Mouse (Mus musculus): ENCODE measurements around the gene Zdhhc23. TPM values are rescaled to one million over a fixed set of nuclear protein-coding genes. Genes with fewer than 3 reads are reported as not detected.

Zdhhc23 gene
- polyA plus RNA-seq, 1 experiment from 2014 or later, result 0.28 TPM

DNA sequence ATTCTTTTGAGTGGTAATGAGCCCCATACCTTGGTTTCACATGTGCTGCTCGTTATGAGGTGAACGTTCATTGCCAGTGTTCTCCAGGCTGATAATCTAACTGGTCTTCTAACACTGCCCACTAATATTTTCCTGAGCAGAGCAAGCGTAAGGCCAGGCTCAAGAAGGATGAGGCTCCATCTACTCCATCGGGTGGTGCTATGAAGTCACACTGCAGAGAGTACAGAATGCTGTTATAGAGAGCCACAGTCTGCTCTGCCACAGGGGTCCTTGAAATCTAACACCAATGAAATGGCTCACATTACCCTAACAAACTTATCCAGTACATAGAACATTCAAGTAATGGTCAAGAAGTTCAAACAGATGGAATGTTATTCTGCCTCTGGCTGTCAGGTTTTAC lies 21.6 kb downstream of the Zdhhc23 start:
- no peaks in the 10 kb centered on the region for H3K4me1 ChIP-seq (replicated peaks; ENCODE audit: control insufficient read depth, insufficient read depth, low read length)
- DNase-seq (ENCODE audit: low spot score) (no peak), ATAC-seq (ENCODE audit: low FRiP score) (no peak)
- 88% methylated on average over 4 of the region's 4 CpGs for WGBS
- no peaks in the 10 kb centered on the region for H3K9me3 ChIP-seq (ENCODE audit: control insufficient read depth, low read length)
- H3K4me3 ChIP-seq (ENCODE audit: low read depth, low read length), result no peak overlapping the region
- H3K9ac ChIP-seq (ENCODE audit: low read depth, low read length), result no peak overlapping the region
- H3K27me3 ChIP-seq (ENCODE audit: control insufficient read depth, insufficient read depth, low read length), result no peaks in the 10 kb centered on the region
- no peak overlapping the region for H3K27ac ChIP-seq (ENCODE audit: low read depth, low read length)
- no peaks in the 10 kb centered on the region for H3K36me3 ChIP-seq (ENCODE audit: control insufficient read depth, insufficient read depth, low read length)
- no peak overlapping the region for H3K4me2 ChIP-seq (replicated peaks; ENCODE audit: low read depth, low read length)

DNA sequence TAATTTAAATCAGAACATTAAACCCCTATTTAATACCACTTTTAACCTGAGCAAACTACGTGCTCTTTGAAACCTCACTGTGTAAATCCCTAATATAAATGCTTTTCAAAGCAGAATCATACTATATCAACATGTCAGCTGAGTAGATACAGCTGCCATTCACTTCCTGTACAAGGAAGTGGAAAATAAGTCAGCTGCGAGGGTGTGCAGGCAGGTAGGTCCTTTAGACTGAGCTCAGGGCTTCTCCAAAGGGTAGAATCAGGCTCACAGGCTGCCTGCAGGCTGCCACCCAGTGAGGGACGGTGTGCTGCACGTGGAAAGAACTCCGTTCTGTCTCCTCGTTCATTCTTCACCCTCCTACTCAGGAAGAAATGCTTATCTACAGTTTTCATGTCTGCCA lies 24.7 kb downstream of the Zdhhc23 start:
- H3K27me3 ChIP-seq (ENCODE audit: control insufficient read depth, insufficient read depth, low read length), result no peaks in the 10 kb centered on the region
- WGBS, result 84% methylated on average over 6 of the region's 6 CpGs
- H3K4me2 ChIP-seq (replicated peaks; ENCODE audit: low read depth, low read length), result no peak overlapping the region
- H3K4me1 ChIP-seq (replicated peaks; ENCODE audit: control insufficient read depth, insufficient read depth, low read length), result no peaks in the 10 kb centered on the region
- no peaks in the 10 kb centered on the region for H3K9me3 ChIP-seq (ENCODE audit: control insufficient read depth, low read length)
- no peak for DNase-seq (ENCODE audit: low spot score)
- H3K27ac ChIP-seq (ENCODE audit: low read depth, low read length), result no peak overlapping the region
- H3K36me3 ChIP-seq (ENCODE audit: control insufficient read depth, insufficient read depth, low read length), result no peaks in the 10 kb centered on the region
- ATAC-seq (ENCODE audit: low FRiP score), result no peak
- no peak overlapping the region for H3K4me3 ChIP-seq (ENCODE audit: low read depth, low read length)
- H3K9ac ChIP-seq (ENCODE audit: low read depth, low read length), result no peak overlapping the region

DNA sequence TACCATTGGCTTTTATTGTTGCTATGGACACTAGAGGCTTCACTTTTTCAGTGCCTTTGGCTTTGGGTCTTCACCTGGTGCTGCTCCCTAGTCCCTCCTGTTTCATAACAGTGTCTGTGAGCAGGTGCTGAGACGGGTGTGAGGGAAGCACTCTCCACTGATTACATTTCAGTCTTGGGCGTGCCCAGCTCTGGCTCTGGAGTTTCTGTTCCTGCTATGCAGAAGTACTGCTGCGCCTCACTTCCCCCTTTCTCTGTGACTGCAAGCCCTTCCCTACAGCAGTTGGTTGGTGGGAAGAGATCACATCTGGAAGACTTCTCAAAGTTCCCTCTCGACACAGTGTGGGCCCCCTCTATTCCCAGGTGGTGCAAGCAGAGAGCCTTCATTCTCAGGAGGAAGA lies 28.0 kb downstream of the Zdhhc23 start:
- Histone ChIP-seq H3K4me1 (replicated peaks; ENCODE audit: control insufficient read depth, insufficient read depth, low read length) (no peaks in the 10 kb centered on the region), H3K9ac (ENCODE audit: low read depth, low read length) (no peak overlapping the region), H3K27ac (ENCODE audit: low read depth, low read length) (no peak overlapping the region), H3K4me3 (ENCODE audit: low read depth, low read length) (no peak overlapping the region), H3K36me3 (ENCODE audit: control insufficient read depth, insufficient read depth, low read length) (no peaks in the 10 kb centered on the region), H3K9me3 (ENCODE audit: control insufficient read depth, low read length) (no peaks in the 10 kb centered on the region), H3K4me2 (replicated peaks; ENCODE audit: low read depth, low read length) (no peak overlapping the region), H3K27me3 (ENCODE audit: control insufficient read depth, insufficient read depth, low read length) (no peaks in the 10 kb centered on the region)
- DNase-seq (ENCODE audit: low spot score) (no peak), ATAC-seq (ENCODE audit: low FRiP score) (no peak)
- 81% methylated on average over 4 of the region's 4 CpGs for WGBS

DNA sequence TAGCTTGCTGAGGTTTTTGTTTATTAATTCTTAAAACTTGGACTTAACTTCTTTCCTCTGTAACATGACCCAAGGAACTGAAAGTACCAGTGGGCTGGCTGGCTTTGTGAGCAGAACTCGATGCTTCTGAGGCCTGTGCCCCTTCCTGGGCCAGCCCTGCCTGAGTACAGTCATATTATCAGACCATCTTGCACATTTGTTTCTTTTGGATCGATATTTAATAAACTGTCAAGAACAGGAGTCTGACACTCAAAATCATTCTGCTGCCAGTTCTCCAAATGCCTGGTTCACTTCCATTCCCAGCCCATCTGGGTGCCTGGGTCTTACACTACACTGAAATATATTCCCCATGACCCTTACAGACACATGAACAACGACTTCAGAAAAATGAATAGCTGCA lies 33.7 kb downstream of the Zdhhc23 start:
- WGBS, result 77% methylated on average over 3 of the region's 3 CpGs
- ATAC-seq (ENCODE audit: low FRiP score) (no peak), DNase-seq (ENCODE audit: low spot score) (no peak)

DNA sequence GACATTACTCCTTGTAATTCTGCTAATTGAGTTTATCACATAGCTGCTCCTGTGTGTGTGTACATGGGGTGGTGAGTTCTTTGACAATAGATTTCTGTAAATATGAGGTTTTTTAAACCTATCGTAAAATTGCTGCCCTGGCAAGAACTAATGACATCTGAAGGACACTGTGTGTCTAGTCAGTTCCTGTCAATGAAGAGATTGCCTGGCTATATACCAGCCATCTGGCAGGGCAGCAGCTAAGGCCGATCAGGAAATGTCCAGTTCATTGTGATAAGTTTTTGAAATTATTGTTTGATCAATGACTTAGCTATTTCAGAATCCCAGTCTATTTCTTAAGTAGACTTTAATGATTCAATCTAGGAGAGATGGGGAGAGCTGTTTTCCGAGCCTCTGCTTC lies 34.2 kb downstream of the Zdhhc23 start:
- no peaks in the 10 kb centered on the region for H3K27me3 ChIP-seq (ENCODE audit: control insufficient read depth, insufficient read depth, low read length)
- ATAC-seq (ENCODE audit: low FRiP score) (no peak), DNase-seq (ENCODE audit: low spot score) (no peak)
- 91% methylated on average over 3 of the region's 3 CpGs for WGBS
- H3K4me3 ChIP-seq (ENCODE audit: low read depth, low read length), result no peak overlapping the region
- H3K4me1 ChIP-seq (replicated peaks; ENCODE audit: control insufficient read depth, insufficient read depth, low read length), result no peaks in the 10 kb centered on the region
- no peaks in the 10 kb centered on the region for H3K9me3 ChIP-seq (ENCODE audit: control insufficient read depth, low read length)
- H3K4me2 ChIP-seq (replicated peaks; ENCODE audit: low read depth, low read length), result no peak overlapping the region
- no peaks in the 10 kb centered on the region for H3K36me3 ChIP-seq (ENCODE audit: control insufficient read depth, insufficient read depth, low read length)
- H3K27ac ChIP-seq (ENCODE audit: low read depth, low read length), result no peak overlapping the region
- H3K9ac ChIP-seq (ENCODE audit: low read depth, low read length), result no peak overlapping the region

More for the DNA sequence above, 33.7 kb downstream of the Zdhhc23 start:
- Histone ChIP-seq H3K36me3 (ENCODE audit: control insufficient read depth, insufficient read depth, low read length) (no peaks in the 10 kb centered on the region), H3K9me3 (ENCODE audit: control insufficient read depth, low read length) (no peaks in the 10 kb centered on the region), H3K4me3 (ENCODE audit: low read depth, low read length) (no peak overlapping the region), H3K9ac (ENCODE audit: low read depth, low read length) (no peak overlapping the region), H3K27ac (ENCODE audit: low read depth, low read length) (no peak overlapping the region), H3K27me3 (ENCODE audit: control insufficient read depth, insufficient read depth, low read length) (no peaks in the 10 kb centered on the region), H3K4me2 (replicated peaks; ENCODE audit: low read depth, low read length) (no peak overlapping the region), H3K4me1 (replicated peaks; ENCODE audit: control insufficient read depth, insufficient read depth, low read length) (no peaks in the 10 kb centered on the region)

DNA sequence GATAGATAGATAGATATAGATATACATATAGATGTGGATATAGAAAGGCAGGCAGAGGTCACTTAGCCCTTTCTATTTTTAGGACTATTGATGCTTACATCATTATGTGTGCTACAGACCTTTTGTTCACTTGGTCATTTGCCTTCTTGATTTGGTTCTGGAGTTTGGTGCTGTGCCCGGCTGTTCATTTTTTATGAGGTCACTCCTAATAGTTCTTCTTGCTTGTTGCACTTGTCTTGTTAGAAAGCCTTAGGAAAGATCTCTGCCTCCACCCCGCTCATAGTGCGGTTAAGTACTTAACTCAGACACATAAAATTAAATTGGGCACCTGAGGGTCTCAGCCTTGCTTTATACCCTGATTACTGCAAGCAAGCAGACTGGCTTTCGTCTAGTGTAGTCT lies 38.7 kb downstream of the Zdhhc23 start:
- H3K36me3 ChIP-seq (ENCODE audit: control insufficient read depth, insufficient read depth, low read length), result no peaks in the 10 kb centered on the region
- DNase-seq (ENCODE audit: low spot score), result no peak
- no peaks in the 10 kb centered on the region for H3K9me3 ChIP-seq (ENCODE audit: control insufficient read depth, low read length)
- no peak overlapping the region for H3K4me2 ChIP-seq (replicated peaks; ENCODE audit: low read depth, low read length)
- H3K9ac ChIP-seq (ENCODE audit: low read depth, low read length), result no peak overlapping the region
- no peak for ATAC-seq (ENCODE audit: low FRiP score)
- H3K27me3 ChIP-seq (ENCODE audit: control insufficient read depth, insufficient read depth, low read length), result no peaks in the 10 kb centered on the region
- 90% methylated on average over 4 of the region's 4 CpGs for WGBS
- H3K4me1 ChIP-seq (replicated peaks; ENCODE audit: control insufficient read depth, insufficient read depth, low read length), result no peaks in the 10 kb centered on the region
- H3K4me3 ChIP-seq (ENCODE audit: low read depth, low read length), result no peak overlapping the region
- no peak overlapping the region for H3K27ac ChIP-seq (ENCODE audit: low read depth, low read length)

DNA sequence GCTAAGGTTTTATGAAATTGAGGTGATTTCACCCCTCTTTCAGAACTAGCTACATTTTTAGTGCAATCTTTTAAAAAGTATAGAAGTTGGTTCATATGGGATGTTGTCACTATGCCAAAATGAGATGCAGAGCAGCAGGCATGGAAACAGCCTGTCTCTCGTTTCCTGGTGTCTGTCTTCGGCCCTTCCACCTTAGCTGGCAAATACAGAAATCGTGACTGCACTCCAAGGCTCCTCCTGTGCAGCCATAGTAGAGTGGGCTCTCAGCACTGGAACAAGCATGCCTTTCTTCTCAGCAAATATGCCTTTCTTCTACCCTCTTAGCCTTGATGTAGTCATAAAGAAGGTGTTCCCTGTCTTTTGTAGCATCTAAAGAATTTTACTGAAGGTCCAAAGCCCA lies 43.7 kb downstream of the Zdhhc23 start:
- WGBS, result 89% methylated on average over 3 of the region's 3 CpGs
- no peaks in the 10 kb centered on the region for H3K27me3 ChIP-seq (ENCODE audit: control insufficient read depth, insufficient read depth, low read length)
- DNase-seq (ENCODE audit: low spot score) (no peak), ATAC-seq (ENCODE audit: low FRiP score) (no peak)
- no peak overlapping the region for H3K4me2 ChIP-seq (replicated peaks; ENCODE audit: low read depth, low read length)
- H3K27ac ChIP-seq (ENCODE audit: low read depth, low read length), result no peak overlapping the region
- H3K9me3 ChIP-seq (ENCODE audit: control insufficient read depth, low read length), result no peaks in the 10 kb centered on the region
- H3K4me1 ChIP-seq (replicated peaks; ENCODE audit: control insufficient read depth, insufficient read depth, low read length), result no peaks in the 10 kb centered on the region
- no peak overlapping the region for H3K4me3 ChIP-seq (ENCODE audit: low read depth, low read length)
- H3K9ac ChIP-seq (ENCODE audit: low read depth, low read length), result no peak overlapping the region
- no peaks in the 10 kb centered on the region for H3K36me3 ChIP-seq (ENCODE audit: control insufficient read depth, insufficient read depth, low read length)

DNA sequence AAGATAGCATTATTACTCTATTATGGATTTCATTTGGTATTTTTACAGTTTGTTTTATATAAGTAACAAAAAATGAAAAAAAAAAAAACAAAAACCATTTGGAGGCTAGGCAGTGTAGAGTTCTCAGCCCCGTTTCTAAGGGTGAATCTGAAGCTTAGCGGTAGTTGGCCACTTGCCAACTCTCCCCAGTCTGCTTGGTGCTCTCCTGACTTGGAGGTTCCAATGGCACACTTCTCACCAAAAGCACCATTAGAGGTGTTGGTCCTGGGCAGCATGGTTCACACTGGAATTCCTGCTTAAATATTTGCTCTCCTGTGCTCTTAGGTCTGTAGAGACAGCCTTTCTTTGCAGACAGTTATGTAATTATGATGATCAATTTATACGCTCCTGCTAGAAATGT lies 44.2 kb downstream of the Zdhhc23 start:
- Histone ChIP-seq H3K9me3 (ENCODE audit: control insufficient read depth, low read length) (no peaks in the 10 kb centered on the region), H3K27ac (ENCODE audit: low read depth, low read length) (no peak overlapping the region), H3K4me1 (replicated peaks; ENCODE audit: control insufficient read depth, insufficient read depth, low read length) (no peaks in the 10 kb centered on the region), H3K4me2 (replicated peaks; ENCODE audit: low read depth, low read length) (no peak overlapping the region), H3K27me3 (ENCODE audit: control insufficient read depth, insufficient read depth, low read length) (no peaks in the 10 kb centered on the region), H3K36me3 (ENCODE audit: control insufficient read depth, insufficient read depth, low read length) (no peaks in the 10 kb centered on the region), H3K4me3 (ENCODE audit: low read depth, low read length) (no peak overlapping the region), H3K9ac (ENCODE audit: low read depth, low read length) (no peak overlapping the region)
- DNase-seq (ENCODE audit: low spot score) (peak; percentile 4), ATAC-seq (ENCODE audit: low FRiP score) (no peak)
- 88% methylated on average over 3 of the region's 3 CpGs for WGBS

DNA sequence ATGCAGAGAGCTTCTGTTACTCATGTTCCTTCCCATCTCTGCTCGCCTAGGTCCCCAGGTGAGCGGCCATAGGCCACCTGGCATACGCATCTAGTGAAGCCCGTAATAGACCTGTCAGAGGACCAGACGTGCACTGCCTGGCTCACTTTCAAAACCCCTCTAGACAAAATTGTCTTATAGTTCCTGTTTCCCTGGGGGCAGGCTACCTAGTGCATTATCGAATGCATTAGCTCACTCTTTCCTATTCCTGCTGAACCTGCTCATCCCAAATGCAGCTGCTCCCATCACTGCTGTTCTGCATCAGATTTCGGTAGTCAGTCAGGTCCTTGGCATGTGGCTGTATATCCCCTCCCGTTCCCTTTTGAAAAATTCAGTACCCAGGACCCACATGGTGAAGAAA lies 44.7 kb downstream of the Zdhhc23 start:
- Histone ChIP-seq H3K27me3 (ENCODE audit: control insufficient read depth, insufficient read depth, low read length) (no peaks in the 10 kb centered on the region), H3K27ac (ENCODE audit: low read depth, low read length) (no peak overlapping the region), H3K9me3 (ENCODE audit: control insufficient read depth, low read length) (no peaks in the 10 kb centered on the region), H3K9ac (ENCODE audit: low read depth, low read length) (no peak overlapping the region), H3K4me1 (replicated peaks; ENCODE audit: control insufficient read depth, insufficient read depth, low read length) (no peaks in the 10 kb centered on the region), H3K36me3 (ENCODE audit: control insufficient read depth, insufficient read depth, low read length) (no peaks in the 10 kb centered on the region), H3K4me2 (replicated peaks; ENCODE audit: low read depth, low read length) (no peak overlapping the region), H3K4me3 (ENCODE audit: low read depth, low read length) (no peak overlapping the region)
- 87% methylated on average over 8 of the region's 8 CpGs for WGBS
- no peak for DNase-seq (ENCODE audit: low spot score)
- ATAC-seq (ENCODE audit: low FRiP score), result no peak

All from hindbrain, embryonic 11.5 days (tissue).